Mouse (Mus musculus) cerebellum, postnatal 36 days (tissue): ENCODE results near the gene Wdr60.
"Not testable (repeated sequence)": the region's sequence is repeated elsewhere in the genome, so short reads cannot be mapped to it uniquely, and the experiment has no call there.

Source experiments
- DNase-seq, 2 experiments: peaks; one replicate each; pipeline ENCODE4 v3.0.0; 2021 to 2022; ENCODE audit warnings: mixed read lengths in 2 of 2

Gene Wdr60

DNA sequence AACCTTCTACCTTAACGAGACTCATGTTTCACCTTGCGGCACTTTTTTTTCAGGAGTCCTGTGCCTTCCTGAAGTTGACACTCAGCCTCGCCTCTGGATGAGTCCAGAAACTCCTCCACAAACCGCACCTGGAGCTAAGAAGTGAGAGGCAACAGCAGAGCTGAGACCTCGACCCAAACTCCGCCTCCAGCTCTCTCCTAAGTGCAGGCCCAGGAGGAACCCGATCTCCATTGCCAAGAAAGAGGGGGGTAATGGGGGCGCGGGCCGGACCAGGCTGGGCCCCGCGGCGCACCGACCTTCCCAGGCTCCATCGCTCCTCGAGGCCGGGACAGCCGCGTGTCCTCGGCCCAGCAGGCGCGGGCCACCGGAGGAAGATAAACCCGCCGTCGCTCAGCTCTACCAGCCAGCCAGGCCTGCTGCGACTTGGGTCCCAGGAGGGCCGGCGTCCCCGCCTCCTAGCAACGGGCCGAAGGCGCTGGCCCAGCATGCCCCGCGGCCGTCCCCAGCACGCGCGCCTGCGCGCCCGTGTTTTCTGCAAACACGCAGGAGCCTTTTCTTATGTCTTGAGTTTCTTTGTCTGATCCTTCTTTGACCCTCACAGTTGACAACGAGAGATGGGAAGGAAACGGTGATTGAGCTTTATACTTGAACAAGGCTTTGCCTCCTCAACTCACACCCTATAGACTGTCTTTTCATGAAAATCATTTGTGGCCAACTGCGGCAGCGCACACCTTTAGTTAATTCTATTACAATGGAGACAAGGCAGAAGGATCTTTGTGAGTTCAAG, at the start of gene Wdr60:
TSS of gene Wdr60 (minus strand) at position 468 of the 787 bp plus-strand sequence.
- DNase-seq: peak; percentile 86 to 91

DNA sequence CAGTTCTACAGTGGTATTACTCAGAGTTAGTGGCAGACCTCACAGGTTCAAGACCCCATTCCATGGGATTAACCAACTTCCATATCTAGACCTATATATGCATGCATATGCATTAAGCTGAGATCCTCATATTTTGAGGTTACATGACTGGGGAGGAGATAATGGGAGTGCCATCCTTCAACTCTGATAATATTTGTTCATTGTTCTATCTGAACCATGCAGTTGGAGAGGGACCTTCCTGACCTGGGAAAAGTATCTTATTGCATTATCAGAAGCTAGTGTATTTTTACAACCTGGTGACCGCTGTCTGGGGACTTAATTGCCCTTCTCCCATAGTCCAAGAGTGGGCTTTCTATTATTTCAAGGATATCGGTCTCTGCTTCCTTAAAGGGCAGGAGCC, 45.8 kb upstream of the Wdr60 start:
- DNase-seq: no peak

DNA sequence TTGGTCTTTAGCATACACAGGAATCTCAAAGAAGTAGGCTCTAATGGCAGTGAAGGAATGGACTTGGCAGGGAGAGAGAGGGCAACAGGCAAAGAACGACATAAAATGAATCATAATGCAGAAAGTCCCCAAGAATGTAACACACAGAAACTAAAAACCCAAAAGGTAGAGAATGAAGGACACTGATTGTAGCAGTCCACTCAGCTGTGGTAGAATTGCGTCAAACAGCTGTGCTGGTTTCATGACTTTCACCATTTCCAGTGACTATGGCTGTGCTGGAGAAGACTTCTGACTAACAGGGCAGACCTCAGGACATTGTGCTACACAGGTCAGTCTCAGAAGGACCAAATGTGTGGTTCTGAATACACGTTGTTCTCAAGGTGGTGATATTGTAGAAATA, 45.0 kb upstream of the Wdr60 start:
- no peak for DNase-seq

DNA sequence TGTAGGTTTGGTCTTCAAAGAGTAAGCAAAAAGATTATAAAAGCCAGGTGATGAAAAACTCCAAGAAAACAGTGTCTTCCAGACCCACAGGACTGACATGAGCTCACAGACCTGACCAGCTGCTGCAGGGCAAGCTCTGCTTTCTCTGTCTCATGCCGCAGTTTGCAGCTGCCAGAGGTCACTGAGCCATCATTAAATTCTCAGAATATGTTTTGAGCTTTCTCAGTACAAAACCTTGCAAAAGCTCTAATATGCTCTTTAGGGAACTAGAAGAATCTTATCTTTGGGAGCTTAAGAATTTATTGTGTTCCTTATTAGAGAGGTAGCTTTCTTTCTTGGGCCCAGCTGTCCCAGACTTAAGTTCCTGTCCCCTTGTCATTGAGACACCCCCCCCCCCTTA, 43.2 kb upstream of the Wdr60 start:
- DNase-seq: no peak

DNA sequence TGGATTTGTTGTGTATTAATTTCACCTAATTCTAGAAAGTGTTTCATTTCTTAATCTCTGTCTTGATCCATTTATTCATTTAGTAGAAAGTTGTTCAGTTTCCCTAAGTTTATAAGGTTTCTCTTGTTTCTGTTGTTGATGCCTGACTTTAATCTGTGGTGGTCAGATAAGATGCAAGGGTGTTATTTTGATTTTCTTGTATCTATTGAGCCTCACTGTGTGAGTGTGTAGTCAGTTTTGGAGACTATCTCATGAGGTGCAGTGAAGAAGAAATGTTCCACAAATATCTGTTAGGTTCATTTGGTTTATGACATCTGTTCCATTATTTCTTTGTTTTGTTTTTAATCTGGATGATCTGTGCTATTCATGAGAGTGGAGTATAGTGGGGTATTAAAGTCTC, 39.4 kb upstream of the Wdr60 start:
- no peak for DNase-seq

DNA sequence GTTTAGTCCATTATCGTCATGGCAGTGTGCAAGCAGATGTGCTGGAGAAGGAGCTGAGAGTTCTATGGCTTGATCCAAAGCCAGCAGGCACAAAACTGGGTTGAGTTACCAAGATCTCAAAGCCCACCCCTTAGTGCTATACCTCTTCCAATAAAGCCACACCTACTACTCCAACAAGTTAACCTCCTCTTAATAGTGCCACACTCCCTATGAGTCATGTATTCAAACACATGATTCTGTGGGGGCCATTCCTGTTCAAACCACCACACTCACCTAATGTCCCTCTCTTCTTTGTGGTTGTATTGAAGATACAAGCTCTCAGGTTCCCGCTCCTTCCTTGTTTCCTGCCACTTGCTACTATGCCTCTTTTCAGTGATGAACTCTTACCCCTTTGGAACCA, 37.1 kb upstream of the Wdr60 start:
- no peak for DNase-seq

DNA sequence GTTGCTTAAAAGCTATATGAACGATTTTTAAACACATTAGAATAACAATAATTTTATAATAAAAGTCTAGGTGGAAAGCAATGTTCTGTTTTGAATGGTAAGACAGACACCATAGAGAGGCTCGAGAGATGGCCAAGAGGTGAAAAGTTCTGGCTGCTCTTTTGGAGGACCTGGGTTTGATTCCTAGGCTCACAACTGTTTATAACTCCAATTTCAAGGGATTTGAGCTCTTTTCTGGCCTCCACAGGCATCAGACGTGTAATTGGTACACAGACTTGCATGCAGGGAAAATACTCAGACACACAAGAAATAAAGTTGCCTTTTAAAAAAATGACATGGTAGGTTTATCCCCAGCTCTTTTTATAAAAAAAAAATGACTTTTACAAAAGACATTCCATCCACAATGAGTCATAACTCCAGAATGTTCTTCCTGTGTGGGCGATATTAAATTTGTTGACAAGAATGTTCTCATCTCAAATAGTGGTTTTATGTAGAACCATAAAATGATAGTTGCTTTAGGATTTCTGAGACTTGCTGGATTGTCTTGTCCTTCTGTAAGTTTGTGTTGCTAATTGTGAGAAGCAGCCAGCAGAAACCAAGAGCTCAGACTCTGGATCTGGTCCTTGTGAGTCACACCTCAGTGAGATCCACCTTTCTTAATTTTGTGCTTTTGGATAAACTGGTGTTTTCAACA, 30.9 kb upstream of the Wdr60 start:
- no peak for DNase-seq

DNA sequence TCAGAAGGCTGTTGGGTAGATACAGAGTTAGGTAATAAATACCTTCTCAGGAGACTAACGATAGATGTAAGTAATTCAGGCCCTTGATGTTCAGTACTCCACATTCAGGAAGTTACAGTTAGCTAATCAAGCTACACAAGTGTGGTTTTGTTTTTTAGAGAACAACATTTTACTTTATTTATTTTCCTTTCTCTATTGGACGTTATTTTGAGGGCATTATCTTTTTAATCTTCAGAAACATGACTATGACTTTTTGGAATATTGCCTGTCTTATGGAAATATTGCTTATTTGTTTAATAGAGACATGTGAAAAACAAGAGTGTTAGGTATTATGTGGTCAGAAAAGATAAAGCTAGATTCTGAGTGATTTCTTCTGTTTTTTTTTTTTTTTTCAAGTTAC, 30.4 kb upstream of the Wdr60 start:
- no peak for DNase-seq

DNA sequence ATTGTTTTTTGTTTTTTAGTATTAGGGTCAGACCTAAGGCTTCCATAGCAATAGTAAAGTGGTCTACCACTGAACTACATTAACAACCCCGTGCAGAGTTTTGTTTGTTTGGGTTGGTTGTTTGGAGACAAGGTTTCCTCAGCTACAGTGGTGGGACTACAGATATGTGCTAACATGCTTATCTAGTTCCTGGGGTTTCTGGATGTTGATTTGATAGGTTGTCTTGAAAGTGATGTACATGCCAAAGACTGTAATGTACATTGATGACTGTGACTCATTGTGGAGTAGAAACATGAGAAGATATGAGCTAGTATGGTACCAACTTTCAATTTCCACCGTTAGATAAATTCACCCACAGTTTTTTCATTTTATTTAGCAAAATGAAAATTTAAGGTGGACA, 20.7 kb upstream of the Wdr60 start:
- DNase-seq: no peak

DNA sequence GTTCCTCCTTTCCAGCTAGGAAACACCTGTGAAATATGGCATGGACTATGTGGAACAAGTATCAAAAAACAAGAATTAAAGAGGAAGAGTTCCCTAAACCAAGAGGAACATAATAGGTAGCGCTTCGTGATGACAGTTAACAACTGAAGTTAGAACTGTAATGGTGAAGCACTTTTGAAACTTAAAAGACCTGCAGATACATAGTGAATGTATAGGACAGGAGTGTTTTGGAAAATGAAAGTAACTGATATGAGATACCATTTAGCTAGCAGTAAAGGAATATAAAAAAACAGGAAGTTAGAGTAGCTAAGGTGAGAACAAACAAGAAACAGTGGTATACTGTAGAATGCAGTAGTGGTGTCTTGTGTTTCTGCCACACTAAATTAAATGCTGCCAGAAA, 20.0 kb upstream of the Wdr60 start:
- no peak for DNase-seq

DNA sequence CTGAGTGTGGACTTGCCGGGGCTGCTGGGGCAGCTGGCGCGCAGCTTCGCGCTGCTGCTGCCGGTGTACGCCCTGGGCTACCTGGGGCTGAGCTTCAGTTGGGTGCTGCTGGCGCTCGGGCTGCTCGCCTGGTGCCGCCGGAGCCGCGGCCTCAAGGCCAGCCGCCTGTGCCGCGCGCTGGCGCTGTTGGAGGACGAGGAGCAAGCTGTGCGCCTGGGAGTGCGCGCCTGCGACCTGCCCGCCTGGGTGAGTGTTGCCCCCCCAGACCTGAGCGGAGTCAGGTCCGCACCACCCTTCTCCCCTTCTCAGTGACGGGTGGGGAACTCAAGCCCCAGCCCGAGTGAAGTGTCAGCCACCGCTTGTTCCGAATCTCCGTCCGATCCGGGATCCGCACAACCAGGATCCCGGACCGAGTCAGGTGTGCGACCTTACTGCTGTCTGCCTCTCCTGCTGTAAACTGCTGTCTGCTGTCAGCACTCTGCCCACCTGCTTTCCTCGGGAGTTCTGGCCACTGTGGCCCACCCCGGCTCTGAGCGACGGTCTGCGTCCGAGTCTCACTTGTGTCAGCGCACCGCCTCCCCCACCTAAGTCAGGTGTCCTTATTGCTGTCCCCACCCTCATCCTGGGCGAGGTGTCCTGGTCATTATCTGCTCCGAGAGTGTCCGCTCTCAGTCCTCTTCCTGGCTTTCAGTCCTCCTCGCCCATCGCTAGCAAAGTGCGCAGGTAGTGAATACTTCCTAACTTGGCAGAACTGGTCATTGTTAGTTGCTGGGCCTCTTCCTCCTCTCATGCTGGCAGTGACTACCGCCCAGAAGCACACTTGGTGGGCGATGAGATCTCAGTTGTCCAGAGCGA, 18.8 kb upstream of the Wdr60 start:
- DNase-seq: peak; percentile 38 to 57

DNA sequence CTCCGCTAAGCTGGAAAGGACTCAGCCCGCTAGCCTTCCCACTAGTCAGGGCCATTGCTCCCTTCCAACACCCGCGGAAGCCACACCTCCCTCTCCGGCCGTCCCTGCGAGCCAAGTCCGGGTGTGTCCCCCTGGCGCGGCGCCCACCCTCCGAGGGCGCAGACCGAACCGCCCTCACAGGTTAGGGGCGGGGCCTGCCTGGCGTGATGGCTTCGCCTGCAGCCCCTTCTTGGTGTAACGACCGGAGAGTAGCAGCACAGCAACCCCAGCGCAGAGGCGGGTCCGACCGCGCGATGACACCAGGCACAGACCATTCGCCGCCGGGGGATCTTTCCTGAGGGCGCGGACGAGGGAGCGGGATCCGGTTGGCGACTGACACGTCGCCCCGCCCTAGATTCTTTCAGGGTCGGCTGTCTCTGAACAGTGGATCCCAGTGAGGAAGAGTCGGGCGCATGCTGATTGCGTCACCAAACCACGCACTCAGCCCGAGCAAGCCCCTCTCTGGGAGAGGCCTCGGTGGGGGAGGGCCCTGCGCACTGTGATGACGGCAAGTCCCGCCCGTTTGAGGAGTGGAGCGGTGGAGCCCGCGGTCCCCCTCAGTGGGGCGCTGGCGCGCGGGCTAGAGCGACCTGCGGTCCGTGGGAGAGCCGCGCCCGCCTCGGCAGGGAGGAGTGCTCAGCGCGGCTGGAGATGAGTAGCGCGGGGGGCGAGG, 18.0 kb upstream of the Wdr60 start, which contains the start of gene Esyt2:
TSS of gene Esyt2 (plus strand) at position 544 of the 712 bp plus-strand sequence.
- peak; percentile 99 for DNase-seq

DNA sequence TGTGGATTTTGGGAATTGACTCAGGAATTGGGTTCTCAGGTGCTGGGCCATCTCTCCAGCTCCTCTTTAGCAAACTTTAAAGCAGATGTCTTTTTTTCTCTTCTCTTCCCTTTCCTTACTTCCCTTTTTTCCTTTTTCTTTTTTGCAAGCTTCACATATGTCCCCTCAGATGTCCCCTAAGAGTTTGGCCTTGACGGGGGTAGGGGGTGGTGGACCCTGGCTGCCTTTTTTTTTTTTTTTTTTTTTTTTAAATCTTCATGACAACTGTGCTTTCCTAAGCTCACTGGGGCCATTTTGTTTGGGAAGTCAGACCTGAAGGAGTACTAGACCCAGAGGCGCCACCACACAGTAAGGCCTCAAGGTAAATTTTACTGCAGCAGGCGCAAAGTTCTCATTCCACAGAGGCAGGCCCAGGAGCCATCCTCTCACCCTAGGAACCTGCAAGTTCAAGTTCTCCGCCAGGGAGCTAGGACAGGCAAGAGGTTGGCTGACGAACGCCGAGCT, 17.4 kb upstream of the Wdr60 start:
- no peak for DNase-seq

DNA sequence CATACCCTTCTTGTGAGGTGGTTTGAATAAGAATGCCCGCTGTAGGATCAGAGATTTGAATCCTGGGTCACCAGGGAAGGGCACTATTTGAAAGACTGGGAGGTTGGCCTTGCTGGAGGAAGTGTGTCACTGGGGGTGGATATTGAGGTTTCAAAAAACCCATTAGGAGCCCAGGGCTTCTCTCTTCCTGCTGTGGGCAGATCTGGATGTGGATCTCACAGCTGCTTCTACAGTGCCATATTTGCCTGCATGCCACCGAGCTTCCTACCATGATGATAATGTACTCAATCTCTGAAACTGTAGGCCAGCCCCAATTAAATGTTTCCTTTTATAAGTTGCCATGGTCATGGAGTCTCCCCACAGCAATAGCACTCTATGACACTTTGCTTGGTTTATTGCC, 16.4 kb upstream of the Wdr60 start:
- no peak for DNase-seq

DNA sequence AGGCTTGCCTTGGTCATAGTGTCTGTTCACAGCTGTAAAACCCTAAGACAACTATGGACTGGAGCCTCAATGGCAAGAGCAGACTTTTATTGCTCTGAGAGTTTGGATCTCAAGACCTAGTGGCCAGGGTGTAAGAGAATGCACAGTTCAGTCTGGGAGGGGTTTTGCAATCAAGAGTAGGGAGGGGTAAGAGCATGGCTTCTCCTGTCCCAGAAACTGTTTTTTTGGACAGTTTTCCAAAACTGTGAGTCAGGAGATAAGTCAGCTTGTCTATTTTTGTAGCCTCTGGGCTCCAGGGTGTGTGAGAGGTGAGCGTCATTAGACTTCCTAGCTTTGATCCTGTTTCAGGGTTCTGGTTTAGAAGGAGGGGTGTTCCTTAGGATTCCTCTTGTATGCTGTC, 15.7 kb upstream of the Wdr60 start:
- no peak for DNase-seq

DNA sequence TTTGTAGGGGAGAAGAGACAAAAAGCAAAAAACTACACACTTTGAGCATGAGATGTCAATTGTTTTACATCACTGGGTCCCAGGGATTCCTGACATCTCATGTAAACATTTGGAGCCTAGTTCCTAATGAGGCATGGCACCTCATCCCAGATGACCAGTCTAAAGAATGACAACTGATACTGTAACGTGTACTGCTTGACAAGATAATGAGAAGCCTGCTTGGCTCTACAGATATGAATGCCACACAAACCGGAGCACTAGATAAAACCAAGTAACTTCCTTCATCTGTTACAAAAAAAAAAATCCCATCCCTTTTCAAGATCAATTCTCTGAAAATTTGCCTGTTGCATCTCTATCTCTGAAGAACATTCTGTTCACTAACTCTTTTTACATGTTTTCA, 14.1 kb upstream of the Wdr60 start:
- no peak for DNase-seq

DNA sequence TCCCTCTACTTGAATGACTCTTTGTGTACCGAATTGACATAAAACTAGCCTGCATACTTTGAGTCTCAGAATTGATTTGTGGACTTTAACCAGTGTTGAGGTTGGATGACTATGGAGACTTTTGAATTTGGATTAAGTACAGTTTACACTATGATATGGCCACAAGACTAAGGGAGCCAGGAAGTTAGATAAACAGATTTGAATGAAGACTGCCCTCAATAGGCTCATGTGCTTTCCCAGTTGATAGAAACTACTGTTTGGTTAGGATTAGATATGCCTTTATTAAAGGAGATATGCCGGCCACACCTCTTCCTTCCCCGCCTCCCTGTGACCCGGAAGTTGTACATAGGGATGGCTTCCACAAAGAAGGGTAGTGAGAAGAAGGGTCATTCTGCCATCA, 12.8 kb upstream of the Wdr60 start:
- DNase-seq: no peak

DNA sequence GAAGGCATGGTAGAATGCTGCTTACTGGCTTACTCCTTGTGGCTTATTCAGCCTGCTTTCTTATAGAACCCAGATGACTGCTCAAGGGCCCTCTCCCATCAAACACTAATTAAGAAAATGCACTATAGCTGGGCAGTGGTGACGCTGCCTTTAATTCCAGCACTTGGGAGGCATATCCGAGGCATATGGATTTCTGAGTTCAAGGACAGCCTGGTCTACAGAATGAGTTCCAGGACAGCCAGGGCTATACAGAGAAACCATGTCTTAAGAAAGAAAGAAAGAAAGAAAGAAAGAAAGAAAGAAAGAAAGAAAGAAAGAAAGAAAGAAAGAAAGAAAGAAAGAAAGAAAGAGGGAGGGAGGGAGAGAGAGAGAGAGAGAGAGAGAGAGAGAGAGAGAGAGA, 12.3 kb upstream of the Wdr60 start, which contains the start of gene Gm11027:
TSS of gene Gm11027 (plus strand) at position 301 of the 400 bp plus-strand sequence.
- DNase-seq: not testable (repeated sequence)

DNA sequence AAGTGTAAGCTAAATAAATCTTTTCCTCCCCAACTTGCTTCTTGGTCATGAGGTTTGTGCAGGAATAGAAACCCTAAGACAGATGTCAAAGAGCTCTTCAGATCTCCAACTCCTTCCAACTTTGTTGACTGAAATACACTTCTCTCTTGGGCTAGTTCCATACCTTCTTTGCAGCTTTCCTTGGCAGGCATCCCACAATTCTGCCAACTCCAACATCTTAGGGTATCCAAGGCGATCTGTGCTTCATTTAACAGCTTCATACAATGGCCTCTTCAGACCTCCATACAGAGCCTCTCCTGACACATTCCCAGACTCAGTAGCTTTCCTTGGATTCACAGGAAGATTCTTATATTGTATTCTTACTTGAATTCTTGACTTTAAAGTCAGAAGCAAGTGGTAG, 10.9 kb upstream of the Wdr60 start:
- no peak for DNase-seq

DNA sequence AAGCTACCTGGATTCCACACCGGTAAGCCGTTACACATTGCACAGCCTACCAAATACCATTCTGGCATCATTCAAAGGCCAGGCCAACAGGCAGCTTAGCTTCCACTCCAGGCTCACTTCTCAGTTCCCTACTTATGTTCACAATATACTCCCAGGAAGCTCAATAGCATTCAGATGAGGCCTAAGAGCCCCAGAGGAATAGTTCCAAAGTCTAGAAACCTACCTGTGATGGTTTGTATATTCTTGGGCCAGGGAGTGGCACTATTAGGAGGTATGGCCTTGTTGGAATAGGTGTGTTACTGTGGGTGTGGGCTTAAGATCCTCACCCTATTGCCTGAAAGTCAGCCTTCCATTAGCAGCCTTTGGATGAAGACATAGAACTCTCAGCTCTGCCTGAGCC, 8.2 kb upstream of the Wdr60 start:
- no peak for DNase-seq

DNA sequence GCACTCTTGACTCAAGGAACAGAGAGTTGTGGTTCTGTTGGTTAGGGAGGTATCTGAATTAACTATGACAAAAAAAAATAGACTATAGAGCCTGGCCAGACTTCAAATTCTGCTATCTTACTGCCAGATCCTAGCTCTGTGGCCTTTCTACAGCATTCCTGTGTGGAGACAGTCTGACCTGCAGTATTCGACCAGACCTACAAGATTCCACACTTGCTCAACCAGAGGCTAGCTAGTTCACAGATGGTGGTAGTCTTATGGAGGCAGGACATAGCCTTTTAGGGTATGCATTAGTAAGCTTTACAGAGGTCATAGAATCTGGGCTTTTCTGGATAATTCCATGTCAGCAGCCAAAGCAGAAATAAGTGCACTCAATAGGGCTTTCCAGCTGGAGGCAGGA, 7.7 kb upstream of the Wdr60 start:
- DNase-seq: no peak

DNA sequence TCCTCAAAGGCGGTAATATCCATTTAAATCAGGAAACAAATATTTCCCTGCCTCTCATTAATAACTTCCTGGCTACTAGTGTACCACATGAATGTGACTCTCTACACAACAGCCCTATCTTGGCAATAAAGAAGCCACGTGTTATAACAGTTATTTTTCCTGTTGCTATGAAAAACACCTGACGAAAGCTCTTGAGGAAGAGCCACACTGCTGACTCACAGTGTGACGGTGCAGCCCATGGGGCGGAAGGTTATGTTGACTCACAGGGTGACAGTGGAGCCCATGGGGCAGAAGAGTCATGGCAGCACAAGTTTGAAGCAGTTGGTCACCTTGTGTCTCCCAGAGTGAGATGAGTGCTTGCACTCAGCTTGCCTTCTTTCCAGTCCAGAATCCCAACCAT, 6.6 kb upstream of the Wdr60 start:
- no peak for DNase-seq

DNA sequence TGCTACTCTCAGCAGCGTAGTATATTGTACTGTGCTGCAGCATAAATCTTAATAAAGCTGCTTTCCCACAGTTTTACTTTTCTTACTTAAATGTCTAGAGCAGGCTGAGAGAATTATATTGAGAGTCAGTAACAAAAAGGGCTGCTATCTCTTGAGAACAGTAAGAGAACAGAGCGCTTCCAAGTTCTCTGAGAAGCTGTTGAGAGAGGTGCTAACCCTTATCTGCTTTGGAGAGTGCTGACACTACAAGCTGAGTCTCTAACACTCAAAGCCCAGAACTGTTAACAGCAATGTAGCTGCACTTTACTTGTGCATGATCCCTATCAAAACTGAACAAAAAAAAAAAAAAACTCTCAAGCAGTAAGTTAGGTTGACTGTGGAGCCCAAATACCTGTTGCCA, 2.5 kb upstream of the Wdr60 start:
- no peak for DNase-seq
